Mouse (Mus musculus): Measurements from ENCODE around the gene Asna1.

DNA sequence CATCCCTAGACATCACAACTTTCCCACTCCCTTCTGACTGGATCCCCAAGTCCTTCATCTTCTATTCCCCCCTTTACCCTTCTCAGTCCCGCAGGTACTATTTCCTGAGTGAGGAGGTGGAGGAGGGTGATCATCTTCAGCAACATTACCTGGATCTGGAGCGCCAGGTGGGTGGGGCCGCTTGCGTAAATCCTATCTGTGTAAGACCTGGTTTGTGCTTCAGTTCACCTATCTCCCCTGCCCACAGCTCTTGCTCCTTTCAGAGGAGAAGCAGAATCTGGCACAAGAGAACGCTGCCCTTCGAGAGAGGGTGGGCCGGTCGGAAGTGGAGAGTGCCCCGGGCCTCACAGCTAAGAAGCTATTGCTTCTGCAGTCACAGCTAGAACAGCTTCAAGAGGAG, 30.7 kb downstream of the Asna1 start:
- no peak for TF ChIP-seq CTCF (IDR thresholded peaks at IDR 0.05; ENCODE audit: low read depth, low read length)
- no peak for TF ChIP-seq GATA2 (IDR thresholded peaks at IDR 0.05; ENCODE audit: borderline replicate concordance, low read depth, low read length)
- TF ChIP-seq GATA1 (IDR thresholded peaks at IDR 0.05; ENCODE audit: borderline replicate concordance, low read length) = no peak
- TF ChIP-seq TAL1 (conservative IDR thresholded peaks at IDR 0.05; ENCODE audit: low read depth, low read length) = no peak
- TF ChIP-seq POLR2AphosphoS5 (IDR thresholded peaks at IDR 0.05; ENCODE audit: insufficient replicate concordance, low read depth, low read length) = no peak

Data from G1E (cell line).